Mouse (Mus musculus) MEL (cell line): ENCODE results near the gene Pycr1.

Experiments used
- CTCF ChIP-seq, 3 experiments: IDR thresholded peaks in 2 of 3; conservative IDR thresholded peaks in 1 of 3; 2 replicates each; pipeline ENCODE4 v1.5.1; 2011 to 2012; ENCODE audit warnings: low read length in 3 of 3, low read depth in 2 of 3, mild to moderate bottlenecking in 2 of 3, improper control_type of control experiment in 1 of 3, inconsistent platforms in 1 of 3, mixed read lengths in 1 of 3, moderate library complexity in 1 of 3; ENCODE audit not compliant: control insufficient read depth in 1 of 3, insufficient read depth in 1 of 3, poor library complexity in 1 of 3, severe bottlenecking in 1 of 3
- ELF1 ChIP-seq: IDR thresholded peaks from 2 replicates; pipeline ENCODE4 v1.6.1; 2014; ENCODE audit warnings: low read depth, mild to moderate bottlenecking, inconsistent platforms, low read length, improper control_type of control experiment, moderate library complexity
- ETS1 ChIP-seq: IDR thresholded peaks from 2 replicates; pipeline ENCODE4 v1.6.1; 2012; ENCODE audit warnings: low read depth, mild to moderate bottlenecking, inconsistent platforms, low read length, improper control_type of control experiment, moderate library complexity
- MAZ ChIP-seq: IDR thresholded peaks from 2 replicates; pipeline ENCODE4 v1.6.1; 2012; ENCODE audit warnings: low read depth, mild to moderate bottlenecking, inconsistent platforms, low read length, improper control_type of control experiment
- NRF1 ChIP-seq: IDR thresholded peaks from 2 replicates; pipeline ENCODE4 v1.6.1; 2014; ENCODE audit warnings: low read depth, mild to moderate bottlenecking, inconsistent platforms, low read length, improper control_type of control experiment, moderate library complexity; ENCODE audit not compliant: poor library complexity, insufficient read depth, severe bottlenecking
- POLR2A ChIP-seq, 2 experiments: IDR thresholded peaks; 2 replicates each; pipeline ENCODE4 v1.6.1; 2011 to 2012; ENCODE audit warnings: low read length in 2 of 2, mild to moderate bottlenecking in 2 of 2, control low read depth in 1 of 2, improper control_type of control experiment in 1 of 2, low read depth in 1 of 2, moderate library complexity in 1 of 2; ENCODE audit not compliant: control insufficient read depth in 1 of 2, insufficient read depth in 1 of 2, poor library complexity in 1 of 2
- POLR2AphosphoS2 ChIP-seq: IDR thresholded peaks from 2 replicates; pipeline ENCODE4 v1.6.1; 2011; ENCODE audit warnings: low read length, improper control_type of control experiment
- UBTF ChIP-seq: IDR thresholded peaks from 2 replicates; pipeline ENCODE4 v1.6.1; 2012; ENCODE audit warnings: low read depth, mild to moderate bottlenecking, inconsistent platforms, low read length, improper control_type of control experiment, moderate library complexity, borderline replicate concordance; ENCODE audit not compliant: insufficient read depth

DNA sequence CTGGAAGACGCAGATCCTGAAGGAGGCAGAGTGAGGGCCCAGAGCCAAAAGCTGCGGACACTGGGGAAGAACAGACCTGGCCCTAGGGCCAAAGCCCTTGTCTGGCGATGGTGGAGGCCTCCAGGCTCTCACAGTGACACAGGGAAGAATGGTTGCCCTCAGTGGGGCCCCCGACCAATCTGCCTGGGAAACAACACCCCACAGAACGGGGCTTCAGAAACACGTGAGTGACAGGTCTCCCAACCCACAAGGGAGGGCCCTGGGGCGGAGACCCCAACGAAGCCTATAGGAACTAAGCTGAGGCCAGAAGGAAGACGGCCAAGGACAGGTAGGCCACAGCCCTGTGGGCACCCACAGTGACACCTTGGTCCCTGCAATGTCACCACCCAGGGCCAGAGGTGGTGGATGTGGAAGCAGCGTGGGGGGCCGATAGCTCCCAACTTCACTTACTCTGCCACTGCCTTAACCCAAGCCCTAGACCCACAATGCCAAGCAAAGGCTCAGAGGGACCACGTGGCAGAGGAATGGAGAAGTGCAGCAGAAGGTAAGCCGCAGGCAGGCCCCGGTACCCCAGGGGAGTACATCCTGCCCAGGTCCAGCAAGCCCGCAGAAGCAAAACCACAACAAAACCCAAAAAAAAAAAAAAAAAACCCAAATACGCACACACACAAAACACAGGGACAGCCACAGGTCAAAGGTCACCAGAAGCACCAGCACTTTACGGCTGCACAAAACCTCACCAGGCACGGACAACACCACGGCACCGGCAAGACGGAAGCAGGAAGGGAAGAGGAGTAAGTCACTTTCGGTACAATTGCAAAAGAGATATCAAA lies 15.9 kb downstream of the Pycr1 start:
- TF ChIP-seq NRF1 (no peak), MAZ (no peak), CTCF (IDR thresholded peaks at IDR 0.05 in 2 of 3, conservative IDR thresholded peaks at IDR 0.05 in 1 of 3; ENCODE audit: control insufficient read depth in 1 of 3, insufficient read depth in 1 of 3, low read depth in 2 of 3, low read length in 3 of 3, poor library complexity in 1 of 3, severe bottlenecking in 1 of 3) (no peak), POLR2AphosphoS2 (no peak), ELF1 (no peak), ETS1 (no peak), UBTF (no peak), POLR2A (IDR thresholded peaks at IDR 0.05; ENCODE audit: control insufficient read depth in 1 of 2, insufficient read depth in 1 of 2, low read depth in 1 of 2, low read length in 2 of 2, poor library complexity in 1 of 2) (no peak)
